Mouse (Mus musculus) gastrocnemius, adult 2 months (tissue): ENCODE measurements at regions not wholly inside any gene's neighbourhood (a gene's known extent, or its start where the extent isn't known, plus 50 kb on each side); places are given as distances from the start of the nearest gene placed in this dataset.

ENCODE experiments used
- DNase-seq: peaks from one replicate; pipeline ENCODE4 v3.0.0; 2022
- H3K27ac ChIP-seq: fragments of 200-600 bp; 2 replicates; pipeline ENCODE4 v1.8.1; 2022; ENCODE audit warnings: mild to moderate bottlenecking
- H3K4me3 ChIP-seq: fragments of 200-600 bp; 2 replicates; pipeline ENCODE4 v1.8.1; 2022; ENCODE audit warnings: mild to moderate bottlenecking, moderate library complexity
- CTCF ChIP-seq: fragments of 200-600 bp; IDR thresholded peaks from 2 replicates; pipeline ENCODE4 v1.8.1; 2022; ENCODE audit warnings: antibody characterized with exemption, mild to moderate bottlenecking, moderate library complexity
- intact Hi-C: fragments of 180-260 bp; cut with DNase I; formaldehyde crosslinking; loops from one replicate; pipeline ENCODE4 v1.15.1; 2025

DNA sequence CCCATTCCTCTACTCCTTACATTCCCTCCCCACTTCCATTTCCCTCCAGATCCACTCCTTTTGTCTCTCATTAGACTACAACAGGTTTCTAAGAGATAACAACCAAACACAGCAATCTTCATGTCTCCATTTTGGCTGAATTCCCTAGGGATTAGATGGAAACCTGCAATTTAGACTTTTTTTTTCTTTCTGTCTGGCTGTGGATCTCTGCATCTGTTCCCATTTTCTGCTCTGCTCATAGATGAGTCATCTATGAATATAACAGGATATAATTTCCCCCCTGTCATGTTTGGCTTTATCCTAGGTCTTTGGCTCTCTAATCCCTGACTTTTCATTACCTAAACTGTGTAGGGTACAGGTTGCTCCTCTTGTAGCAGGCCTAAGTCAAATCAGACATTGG lies 73.1 kb upstream of the Speer4f2 start:
- TF ChIP-seq CTCF: no peak
- Histone ChIP-seq H3K4me3 (no peak overlapping the region), H3K27ac (no peak overlapping the region)
- intact Hi-C loops: no loop called here
- no peak for DNase-seq

- Histone ChIP-seq H3K27ac (no peak overlapping the region), H3K4me3 (no peak overlapping the region)
- intact Hi-C loops: no loop called here
- DNase-seq: no peak
- no peak for TF ChIP-seq CTCF
These were observed 51.5 kb upstream of the Speer4f2 start for GRCm38 (mm10) chr5:17321501-17321900.
